Mouse (Mus musculus) spleen, adult 2 months (tissue): ENCODE data around the gene Psmb10.

Experiments used
- CTCF ChIP-seq: fragments of 200-500 bp; IDR thresholded peaks from 2 replicates; pipeline ENCODE4 v1.5.1; 2011; ENCODE audit warnings: mild to moderate bottlenecking, inconsistent platforms; ENCODE audit not compliant: insufficient read depth, insufficient read length, insufficient replicate concordance; ENCODE audit errors: extremely low read depth
- POLR2A ChIP-seq: fragments of 200-500 bp; IDR thresholded peaks from 2 replicates; pipeline ENCODE4 v1.6.1; 2011; ENCODE audit warnings: low read depth, low read length, inconsistent platforms

- no peak for TF ChIP-seq CTCF
- peak; percentile 26; the same call in 1 of the 2 replicates for TF ChIP-seq POLR2A
Observed at GRCm38 (mm10) chr8:105900180-105900940, 37.9 kb downstream of the Psmb10 start, which contains the start of gene Pskh1.
